Mouse (Mus musculus) hindlimb bud, embryonic 11.5 days (tissue): ENCODE data around the gene Sla2.
"Not testable (repeated sequence)": the region's sequence is repeated elsewhere in the genome, so short reads cannot be mapped to it uniquely, and the experiment has no call there.

Experiments
- DNase-seq: peaks from one replicate; pipeline ENCODE4 v3.0.0-alpha.2; 2012; ENCODE audit warnings: low read depth, low spot score; ENCODE audit errors: extremely low spot score

The Sla2 gene

GRCm38 (mm10) chr2:156869554-156869953 is 17.4 kb downstream of the Sla2 start:
- no peak for DNase-seq

GRCm38 (mm10) chr2:156868994-156869393 is 18.0 kb downstream of the Sla2 start:
- no peak for DNase-seq

GRCm38 (mm10) chr2:156864481-156864880 is 22.5 kb downstream of the Sla2 start:
- no peak for DNase-seq

- no peak for DNase-seq
Measured at GRCm38 (mm10) chr2:156863487-156864160, 23.4 kb downstream of the Sla2 start.

GRCm38 (mm10) chr2:156862772-156863486 is 24.1 kb downstream of the Sla2 start, which contains the start of gene Rab5if:
Gene Rab5if, plus strand, starts transcription at chr2:156863128.
- DNase-seq, result peak; percentile 87

- DNase-seq, result no peak
Measured at GRCm38 (mm10) chr2:156862041-156862717, 24.8 kb downstream of the Sla2 start.

GRCm38 (mm10) chr2:156858671-156859070 is 28.3 kb downstream of the Sla2 start:
- DNase-seq, result no peak

- no peak for DNase-seq
Measured at GRCm38 (mm10) chr2:156857835-156858234, 29.2 kb downstream of the Sla2 start, which contains the start of gene 4930518I15Rik. Gene 4930518I15Rik, minus strand, starts transcription at chr2:156857946.

- no peak for DNase-seq
Measured at GRCm38 (mm10) chr2:156857385-156857791, 29.6 kb downstream of the Sla2 start.

GRCm38 (mm10) chr2:156856311-156856710 is 30.7 kb downstream of the Sla2 start:
- DNase-seq, result no peak

- DNase-seq, result not testable (repeated sequence)
Measured at GRCm38 (mm10) chr2:156853999-156854771, 32.8 kb downstream of the Sla2 start.

GRCm38 (mm10) chr2:156853584-156853983 is 33.4 kb downstream of the Sla2 start:
- not testable (repeated sequence) for DNase-seq

- no peak for DNase-seq
Measured at GRCm38 (mm10) chr2:156850505-156850904, 36.5 kb downstream of the Sla2 start.

- DNase-seq, result no peak
Measured at GRCm38 (mm10) chr2:156848526-156849182, 38.3 kb downstream of the Sla2 start.

- DNase-seq, result no peak
Measured at GRCm38 (mm10) chr2:156847653-156848052, 39.3 kb downstream of the Sla2 start.

- no peak for DNase-seq
Measured at GRCm38 (mm10) chr2:156844715-156845114, 42.3 kb downstream of the Sla2 start.

GRCm38 (mm10) chr2:156843331-156843730 is 43.7 kb downstream of the Sla2 start:
- DNase-seq, result no peak

GRCm38 (mm10) chr2:156842711-156843110 is 44.3 kb downstream of the Sla2 start:
- no peak for DNase-seq

- DNase-seq, result no peak
Measured at GRCm38 (mm10) chr2:156841841-156842706, 44.9 kb downstream of the Sla2 start.
